Mouse (Mus musculus): ENCODE data around the gene Nup93. TPM values are rescaled to one million over a fixed set of nuclear protein-coding genes. Genes with fewer than 3 reads are reported as not detected.

The Nup93 gene
- polyA plus RNA-seq, 1 experiment, result 28.1 TPM

GRCm38 (mm10) chr8:94262626-94263297 lies 48.4 kb downstream of the Nup93 start:
- no peak for DNase-seq
- H3K27ac ChIP-seq (ENCODE audit: control insufficient read depth, insufficient read depth, low read length), result no peak overlapping the region
- TF ChIP-seq POLR2A (IDR thresholded peaks at IDR 0.05; ENCODE audit: control insufficient read depth, extremely low read depth, insufficient read depth, low read length, poor library complexity) (no peak), CTCF (IDR thresholded peaks at IDR 0.05; ENCODE audit: borderline replicate concordance, control insufficient read depth, extremely low read depth, insufficient read depth, low read length, poor library complexity) (no peak)
- H3K4me1 ChIP-seq (replicated peaks; ENCODE audit: control insufficient read depth, insufficient read depth, low read length), result no peaks in the 10 kb centered on the region
- 92% methylated on average over 3 of the region's 3 CpGs for WGBS
- H3K4me3 ChIP-seq (ENCODE audit: control insufficient read depth, insufficient read depth, low read length), result no peak overlapping the region
- no peaks in the 10 kb centered on the region for H3K36me3 ChIP-seq (ENCODE audit: control insufficient read depth, insufficient read depth, low read length)
- no peaks in the 10 kb centered on the region for H3K27me3 ChIP-seq (ENCODE audit: control insufficient read depth, insufficient read depth, low read length)

DNA sequence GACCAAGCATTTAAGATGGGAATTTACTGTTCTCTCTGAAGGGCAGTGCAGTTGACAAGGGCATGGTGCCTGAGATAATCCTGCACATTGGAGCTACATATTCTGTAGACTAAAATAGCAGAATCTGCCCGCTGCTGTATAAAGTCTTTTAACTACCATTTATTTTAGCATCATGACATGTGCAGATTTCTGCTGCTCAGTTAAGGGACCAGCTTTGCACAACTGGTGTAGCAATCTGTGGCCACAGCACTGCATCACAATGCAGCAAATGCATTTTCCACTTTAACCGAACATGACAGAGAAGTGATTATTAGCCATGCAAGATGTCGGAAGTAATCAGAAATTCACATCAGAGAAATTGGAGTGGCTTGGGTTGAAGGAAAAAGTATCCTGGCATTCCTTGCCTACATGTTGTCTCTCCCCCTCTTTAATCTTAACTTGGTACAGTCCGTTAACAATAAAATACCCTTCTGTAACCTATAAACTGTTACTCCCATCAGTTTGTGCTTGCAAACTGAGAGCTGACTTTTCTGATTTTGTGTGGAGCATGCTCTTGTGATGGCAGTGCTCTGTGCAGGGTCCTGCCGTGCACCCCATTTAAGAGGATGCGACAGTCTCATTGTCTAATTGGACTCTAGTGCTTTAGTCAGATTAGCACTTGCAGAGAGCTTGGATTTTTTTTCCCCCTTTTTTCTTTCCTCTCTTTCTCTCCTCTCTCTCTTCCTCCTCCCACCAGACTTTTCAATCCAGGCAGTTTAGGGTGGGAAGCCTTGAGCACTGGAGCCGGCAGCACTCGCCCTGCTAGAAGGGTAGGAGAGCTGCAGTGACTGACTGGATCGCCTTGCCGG lies 52.2 kb downstream of the Nup93 start:
- H3K4me1 ChIP-seq (replicated peaks; ENCODE audit: control insufficient read depth, insufficient read depth, low read length), result no peaks in the 10 kb centered on the region
- 97% methylated on average over 10 of the region's 10 CpGs for WGBS

DNA sequence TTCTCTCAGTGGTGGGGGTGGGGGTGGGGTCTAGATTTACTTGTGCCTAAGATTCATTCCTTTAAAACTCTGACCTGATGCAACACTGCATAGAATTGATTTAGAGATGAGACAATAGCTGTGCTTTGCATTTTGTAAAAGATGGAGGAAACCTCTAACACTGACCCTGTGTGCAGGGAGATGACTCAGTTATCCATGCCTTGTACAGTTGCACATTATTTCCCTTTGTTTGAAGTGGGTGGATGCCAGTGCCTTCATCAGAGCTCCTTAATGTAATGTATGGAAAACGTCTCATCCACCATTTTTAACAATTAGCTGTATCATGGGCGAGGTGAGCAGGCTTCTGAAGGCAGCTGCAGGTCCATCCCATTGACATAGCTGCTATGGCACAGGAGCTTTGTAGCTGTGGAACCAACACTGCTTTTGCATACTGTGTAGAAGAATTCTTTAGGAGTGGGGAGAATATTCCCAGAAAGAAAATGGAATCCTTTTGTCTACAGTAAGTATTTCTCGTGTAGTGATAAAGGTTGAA lies 54.1 kb downstream of the Nup93 start:
- no peak overlapping the region for H3K4me3 ChIP-seq (ENCODE audit: control insufficient read depth, insufficient read depth, low read length)
- TF ChIP-seq CTCF (IDR thresholded peaks at IDR 0.05; ENCODE audit: borderline replicate concordance, control insufficient read depth, extremely low read depth, insufficient read depth, low read length, poor library complexity), result no peak
- no peak for TF ChIP-seq POLR2A (IDR thresholded peaks at IDR 0.05; ENCODE audit: control insufficient read depth, extremely low read depth, insufficient read depth, low read length, poor library complexity)
- WGBS, result 91% methylated on average over 3 of the region's 3 CpGs
- H3K36me3 ChIP-seq (ENCODE audit: control insufficient read depth, insufficient read depth, low read length), result no peaks in the 10 kb centered on the region
- no peaks in the 10 kb centered on the region for H3K27me3 ChIP-seq (ENCODE audit: control insufficient read depth, insufficient read depth, low read length)
- no peaks in the 10 kb centered on the region for H3K4me1 ChIP-seq (replicated peaks; ENCODE audit: control insufficient read depth, insufficient read depth, low read length)
- no peak overlapping the region for H3K27ac ChIP-seq (ENCODE audit: control insufficient read depth, insufficient read depth, low read length)
- no peak for DNase-seq

More for the DNA sequence above, 52.2 kb downstream of the Nup93 start:
- Histone ChIP-seq H3K36me3 (ENCODE audit: control insufficient read depth, insufficient read depth, low read length) (no peaks in the 10 kb centered on the region), H3K27ac (ENCODE audit: control insufficient read depth, insufficient read depth, low read length) (no peak overlapping the region), H3K27me3 (ENCODE audit: control insufficient read depth, insufficient read depth, low read length) (no peaks in the 10 kb centered on the region), H3K4me3 (ENCODE audit: control insufficient read depth, insufficient read depth, low read length) (no peak overlapping the region)
- DNase-seq, result no peak
- TF ChIP-seq CTCF (IDR thresholded peaks at IDR 0.05; ENCODE audit: borderline replicate concordance, control insufficient read depth, extremely low read depth, insufficient read depth, low read length, poor library complexity) (no peak), POLR2A (IDR thresholded peaks at IDR 0.05; ENCODE audit: control insufficient read depth, extremely low read depth, insufficient read depth, low read length, poor library complexity) (no peak)

DNA sequence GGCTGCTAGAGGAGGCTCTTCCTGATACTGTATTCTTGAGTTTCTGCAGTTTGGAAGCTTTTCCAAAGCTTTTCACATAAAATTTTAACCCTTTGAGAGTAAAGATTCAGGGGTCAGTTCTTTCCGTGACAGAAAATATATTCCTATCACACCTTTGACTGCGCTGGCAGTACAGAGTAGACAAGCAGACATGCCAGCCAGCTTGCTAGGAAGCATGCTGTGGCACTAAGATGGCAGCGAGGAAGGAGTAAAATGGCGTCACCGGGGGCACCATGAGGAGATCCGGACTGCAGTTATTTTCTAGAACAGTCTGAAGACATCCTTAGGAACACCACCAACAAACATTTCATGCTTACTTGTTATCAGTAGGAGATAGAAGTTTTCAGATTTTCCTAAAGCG lies 55.9 kb downstream of the Nup93 start:
- 97% methylated on average over 7 of the region's 7 CpGs for WGBS
- DNase-seq, result no peak
- Histone ChIP-seq H3K36me3 (ENCODE audit: control insufficient read depth, insufficient read depth, low read length) (no peaks in the 10 kb centered on the region), H3K4me1 (replicated peaks; ENCODE audit: control insufficient read depth, insufficient read depth, low read length) (no peaks in the 10 kb centered on the region), H3K27me3 (ENCODE audit: control insufficient read depth, insufficient read depth, low read length) (no peaks in the 10 kb centered on the region), H3K4me3 (ENCODE audit: control insufficient read depth, insufficient read depth, low read length) (no peak overlapping the region), H3K27ac (ENCODE audit: control insufficient read depth, insufficient read depth, low read length) (no peak overlapping the region)
- TF ChIP-seq CTCF (IDR thresholded peaks at IDR 0.05; ENCODE audit: borderline replicate concordance, control insufficient read depth, extremely low read depth, insufficient read depth, low read length, poor library complexity), result no peak
- TF ChIP-seq POLR2A (IDR thresholded peaks at IDR 0.05; ENCODE audit: control insufficient read depth, extremely low read depth, insufficient read depth, low read length, poor library complexity), result no peak

GRCm38 (mm10) chr8:94271102-94271501 lies 56.7 kb downstream of the Nup93 start:
- DNase-seq, result no peak
- no peaks in the 10 kb centered on the region for H3K27me3 ChIP-seq (ENCODE audit: control insufficient read depth, insufficient read depth, low read length)
- H3K27ac ChIP-seq (ENCODE audit: control insufficient read depth, insufficient read depth, low read length), result no peak overlapping the region
- WGBS, result 98% methylated on average over 7 of the region's 7 CpGs
- TF ChIP-seq CTCF (IDR thresholded peaks at IDR 0.05; ENCODE audit: borderline replicate concordance, control insufficient read depth, extremely low read depth, insufficient read depth, low read length, poor library complexity) (no peak), POLR2A (IDR thresholded peaks at IDR 0.05; ENCODE audit: control insufficient read depth, extremely low read depth, insufficient read depth, low read length, poor library complexity) (no peak)
- H3K4me1 ChIP-seq (replicated peaks; ENCODE audit: control insufficient read depth, insufficient read depth, low read length), result no peaks in the 10 kb centered on the region
- no peaks in the 10 kb centered on the region for H3K36me3 ChIP-seq (ENCODE audit: control insufficient read depth, insufficient read depth, low read length)
- H3K4me3 ChIP-seq (ENCODE audit: control insufficient read depth, insufficient read depth, low read length), result no peak overlapping the region

- Histone ChIP-seq H3K4me3 (ENCODE audit: control insufficient read depth, insufficient read depth, low read length) (no peak overlapping the region), H3K4me1 (replicated peaks; ENCODE audit: control insufficient read depth, insufficient read depth, low read length) (no peaks in the 10 kb centered on the region), H3K27ac (ENCODE audit: control insufficient read depth, insufficient read depth, low read length) (no peak overlapping the region), H3K27me3 (ENCODE audit: control insufficient read depth, insufficient read depth, low read length) (no peaks in the 10 kb centered on the region), H3K36me3 (ENCODE audit: control insufficient read depth, insufficient read depth, low read length) (no peaks in the 10 kb centered on the region)
- TF ChIP-seq CTCF (IDR thresholded peaks at IDR 0.05; ENCODE audit: borderline replicate concordance, control insufficient read depth, extremely low read depth, insufficient read depth, low read length, poor library complexity) (no peak), POLR2A (IDR thresholded peaks at IDR 0.05; ENCODE audit: control insufficient read depth, extremely low read depth, insufficient read depth, low read length, poor library complexity) (no peak)
- 69% methylated on average over 3 of the region's 3 CpGs for WGBS
- DNase-seq, result no peak
Measured at GRCm38 (mm10) chr8:94272612-94273011, 58.2 kb downstream of the Nup93 start.

Data from thymus, adult 2 months (tissue).